Mouse (Mus musculus): ENCODE results near the gene Foxred1.

Gene Foxred1

GRCm38 (mm10) chr9:35192983-35193542, 17.8 kb downstream of the Foxred1 start:
- no peak for DNase-seq (ENCODE audit: low read depth, low spot score)

GRCm38 (mm10) chr9:35188700-35189099, 22.2 kb downstream of the Foxred1 start:
- no peak for DNase-seq (ENCODE audit: low read depth, low spot score)

GRCm38 (mm10) chr9:35187351-35187903, 23.4 kb downstream of the Foxred1 start:
- DNase-seq (ENCODE audit: low read depth, low spot score): no peak

GRCm38 (mm10) chr9:35186430-35186829, 24.4 kb downstream of the Foxred1 start:
- no peak for DNase-seq (ENCODE audit: low read depth, low spot score)

- no peak for DNase-seq (ENCODE audit: low read depth, low spot score)
Observed at GRCm38 (mm10) chr9:35183359-35183758, 27.5 kb downstream of the Foxred1 start.

- DNase-seq (ENCODE audit: low read depth, low spot score): no peak
Observed at GRCm38 (mm10) chr9:35182832-35183231, 28.0 kb downstream of the Foxred1 start.

- DNase-seq (ENCODE audit: low read depth, low spot score): no peak
Observed at GRCm38 (mm10) chr9:35176124-35176659, 34.7 kb downstream of the Foxred1 start.

- peak; percentile 97 for DNase-seq (ENCODE audit: low read depth, low spot score)
Observed at GRCm38 (mm10) chr9:35175251-35176123, 35.4 kb downstream of the Foxred1 start, which contains the start of gene Dcps. TSS of gene Dcps (minus strand) at chr9:35176061.

- DNase-seq (ENCODE audit: low read depth, low spot score): no peak
Observed at GRCm38 (mm10) chr9:35173331-35173730, 37.5 kb downstream of the Foxred1 start.

GRCm38 (mm10) chr9:35170071-35170470, 40.8 kb downstream of the Foxred1 start:
- DNase-seq (ENCODE audit: low read depth, low spot score): no peak

GRCm38 (mm10) chr9:35166798-35167635, 43.8 kb downstream of the Foxred1 start:
- DNase-seq (ENCODE audit: low read depth, low spot score): peak; percentile 55

GRCm38 (mm10) chr9:35166144-35166797, 44.6 kb downstream of the Foxred1 start:
- DNase-seq (ENCODE audit: low read depth, low spot score): peak; percentile 24

- no peak for DNase-seq (ENCODE audit: low read depth, low spot score)
Observed at GRCm38 (mm10) chr9:35164142-35164874, 46.5 kb downstream of the Foxred1 start.

- no peak for DNase-seq (ENCODE audit: low read depth, low spot score)
Observed at GRCm38 (mm10) chr9:35163011-35163690, 47.7 kb downstream of the Foxred1 start.

GRCm38 (mm10) chr9:35161721-35162120, 49.1 kb downstream of the Foxred1 start:
- DNase-seq (ENCODE audit: low read depth, low spot score): no peak

GRCm38 (mm10) chr9:35160662-35161061, 50.2 kb downstream of the Foxred1 start:
- DNase-seq (ENCODE audit: low read depth, low spot score): no peak

- DNase-seq (ENCODE audit: low read depth, low spot score): no peak
Observed at GRCm38 (mm10) chr9:35158477-35158876, 52.4 kb downstream of the Foxred1 start.

GRCm38 (mm10) chr9:35156862-35157261, 54.0 kb downstream of the Foxred1 start:
- DNase-seq (ENCODE audit: low read depth, low spot score): no peak

- DNase-seq (ENCODE audit: low read depth, low spot score): peak; percentile 27
Observed at GRCm38 (mm10) chr9:35156002-35156710, 54.7 kb downstream of the Foxred1 start.
